Mouse (Mus musculus): ENCODE results near the gene Prdm10. TPM values are rescaled to one million over a fixed set of nuclear protein-coding genes. Genes with fewer than 3 reads are reported as not detected.
A peak's percentile ranks its signal among the peaks of the same experiment; 100 is the strongest.

The Prdm10 gene
- polyA plus RNA-seq, 1 experiment from 2014 or later, result 5.4 TPM

DNA sequence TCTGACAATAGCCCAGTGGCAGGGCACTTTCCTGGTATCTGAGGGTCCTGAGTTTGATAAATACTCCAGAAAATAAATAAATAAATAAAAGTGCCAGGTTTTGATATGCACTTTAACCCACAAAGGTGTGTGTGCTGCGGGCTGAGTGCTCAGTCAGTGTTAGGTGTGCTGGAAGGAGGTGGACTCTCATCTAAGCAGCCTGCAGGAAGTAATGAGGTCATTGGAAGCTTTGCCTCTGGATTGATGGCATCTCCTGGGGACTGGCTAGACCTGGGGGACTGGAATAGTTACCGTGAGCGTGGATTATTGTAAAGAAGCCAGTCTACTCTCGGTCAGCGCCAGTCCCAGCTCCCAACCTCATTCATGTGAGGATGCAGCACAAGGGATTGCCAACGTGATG lies 33.9 kb upstream of the Prdm10 start:
- WGBS, result 62% methylated on average over 6 of the region's 6 CpGs
- peak; percentile 72; the same call in 1 of the 2 replicates for ATAC-seq (ENCODE audit: insufficient number of reproducible peaks, low FRiP score, low TSS enrichment, low read depth)
- no peak overlapping the region for H3K4me3 ChIP-seq (replicated peaks)

DNA sequence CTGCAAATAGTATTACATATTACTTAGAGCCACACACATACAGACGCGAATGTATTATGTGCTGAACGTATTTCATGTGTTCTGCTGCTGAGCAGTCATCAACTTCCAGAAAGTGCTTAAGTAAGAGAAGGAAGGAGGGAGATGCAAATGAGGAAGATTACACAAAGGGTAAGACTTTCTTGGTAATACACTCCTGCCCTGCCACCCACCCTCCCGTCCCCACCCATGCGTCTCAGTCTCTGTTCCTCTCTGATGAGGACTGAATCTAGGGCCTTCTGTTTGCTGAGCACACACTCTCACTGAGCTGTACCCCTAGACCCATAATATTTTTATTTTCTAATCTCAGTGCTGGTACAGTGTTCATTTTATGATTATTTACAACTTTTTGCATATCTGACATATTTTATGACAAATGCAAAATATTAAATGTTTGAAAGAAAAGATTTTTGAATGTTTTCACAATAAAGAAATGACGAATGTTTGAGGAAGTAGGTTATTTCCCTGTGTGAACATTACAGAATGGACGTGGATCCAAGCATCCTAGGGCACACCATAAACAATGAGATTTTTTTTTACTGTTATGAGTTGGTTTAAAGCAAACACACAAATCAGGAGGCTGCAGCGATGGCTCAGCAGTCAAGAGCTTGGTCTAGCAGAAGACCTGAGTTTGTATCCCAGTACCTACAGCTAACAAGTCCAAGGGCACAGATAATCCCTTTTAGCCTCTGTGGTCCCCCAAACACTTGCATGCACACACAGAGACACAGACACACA lies 32.7 kb upstream of the Prdm10 start:
- Histone ChIP-seq H3K27me3 (no peaks in the 10 kb centered on the region), H3K4me1 (no peaks in the 10 kb centered on the region), H3K9me3 (replicated peaks) (no peaks in the 10 kb centered on the region), H3K4me2 (replicated peaks) (no peak overlapping the region), H3K27ac (replicated peaks) (no peak overlapping the region), H3K4me3 (replicated peaks) (no peak overlapping the region), H3K36me3 (no peaks in the 10 kb centered on the region), H3K9ac (no peak overlapping the region)
- WGBS, result 74% methylated on average over 8 of the region's 8 CpGs
- no peak for ATAC-seq (ENCODE audit: insufficient number of reproducible peaks, low FRiP score, low TSS enrichment, low read depth)

More for the DNA sequence above, 33.9 kb upstream of the Prdm10 start:
- no peaks in the 10 kb centered on the region for H3K36me3 ChIP-seq
- no peaks in the 10 kb centered on the region for H3K9me3 ChIP-seq (replicated peaks)
- no peak overlapping the region for H3K27ac ChIP-seq (replicated peaks)
- no peak overlapping the region for H3K9ac ChIP-seq
- no peak overlapping the region for H3K4me2 ChIP-seq (replicated peaks)
- no peaks in the 10 kb centered on the region for H3K4me1 ChIP-seq
- no peaks in the 10 kb centered on the region for H3K27me3 ChIP-seq

DNA sequence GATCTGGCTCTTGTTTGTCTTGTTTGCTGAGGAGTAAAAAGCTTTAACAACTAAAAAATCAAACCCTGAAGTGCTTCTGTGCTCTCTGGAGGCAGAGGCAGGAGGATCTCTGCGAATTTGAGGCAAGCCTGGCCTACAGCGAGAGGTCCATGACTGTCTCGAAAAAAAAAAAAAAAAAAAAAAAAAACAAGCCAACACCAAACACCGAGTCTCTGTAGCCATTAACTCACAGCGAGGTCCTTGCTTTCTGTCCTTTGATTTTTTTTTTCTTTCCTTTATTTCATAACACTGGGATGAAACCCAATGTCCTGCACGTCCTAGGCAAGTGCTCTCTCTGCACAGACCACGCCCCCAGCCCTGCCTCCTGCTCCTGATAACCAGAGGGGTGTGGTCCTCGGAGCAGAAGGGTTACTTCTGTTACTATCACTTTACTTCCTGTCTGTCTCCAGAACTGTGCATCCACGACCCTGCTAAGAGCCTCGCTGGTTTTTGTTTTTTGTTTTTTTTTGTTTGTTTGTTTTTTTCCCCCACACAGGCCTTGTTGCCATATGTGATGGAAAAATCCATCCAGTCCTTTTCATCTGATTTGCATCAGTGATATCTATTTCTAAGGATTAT lies 28.0 kb upstream of the Prdm10 start:
- H3K4me3 ChIP-seq (replicated peaks), result no peak overlapping the region
- no peaks in the 10 kb centered on the region for H3K4me1 ChIP-seq
- no peaks in the 10 kb centered on the region for H3K36me3 ChIP-seq
- H3K9ac ChIP-seq, result no peak overlapping the region
- H3K4me2 ChIP-seq (replicated peaks), result no peak overlapping the region
- H3K27me3 ChIP-seq, result no peaks in the 10 kb centered on the region
- ATAC-seq (ENCODE audit: insufficient number of reproducible peaks, low FRiP score, low TSS enrichment, low read depth), result no peak
- WGBS, result 69% methylated on average over 10 of the region's 10 CpGs
- no peaks in the 10 kb centered on the region for H3K9me3 ChIP-seq (replicated peaks)
- H3K27ac ChIP-seq (replicated peaks), result no peak overlapping the region

DNA sequence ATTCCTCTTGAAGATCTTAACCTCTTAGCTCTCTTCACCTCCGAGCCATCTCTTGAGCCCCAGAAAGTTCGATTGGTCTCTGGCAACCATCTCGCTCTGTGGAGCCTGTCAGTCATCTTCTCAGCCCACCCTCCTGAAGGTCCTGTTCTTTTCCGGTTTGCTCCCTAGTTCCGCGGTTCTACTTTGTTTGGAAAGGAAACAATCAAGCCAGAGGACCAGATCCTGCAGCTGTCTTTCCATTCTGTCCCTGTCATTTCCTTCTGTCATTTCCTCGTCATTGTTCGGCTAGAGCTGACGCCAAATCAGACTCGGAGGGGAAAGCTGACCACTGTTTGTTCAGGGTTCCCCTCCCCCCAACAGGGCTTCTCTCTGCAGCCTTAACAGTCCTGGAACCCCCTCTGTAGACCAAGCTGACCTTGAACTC lies 27.0 kb upstream of the Prdm10 start:
- H3K9ac ChIP-seq, result no peak overlapping the region
- no peak for ATAC-seq (ENCODE audit: insufficient number of reproducible peaks, low FRiP score, low TSS enrichment, low read depth)
- WGBS, result 43% methylated on average over 10 of the region's 10 CpGs
- no peaks in the 10 kb centered on the region for H3K27me3 ChIP-seq
- H3K4me1 ChIP-seq, result no peaks in the 10 kb centered on the region
- H3K4me2 ChIP-seq (replicated peaks), result 0 out of 2 replicates have a peak overlapping the region, but pooled peaks have one; percentile 6
- no peaks in the 10 kb centered on the region for H3K9me3 ChIP-seq (replicated peaks)
- H3K27ac ChIP-seq (replicated peaks), result no peak overlapping the region
- no peak overlapping the region for H3K4me3 ChIP-seq (replicated peaks)
- no peaks in the 10 kb centered on the region for H3K36me3 ChIP-seq

DNA sequence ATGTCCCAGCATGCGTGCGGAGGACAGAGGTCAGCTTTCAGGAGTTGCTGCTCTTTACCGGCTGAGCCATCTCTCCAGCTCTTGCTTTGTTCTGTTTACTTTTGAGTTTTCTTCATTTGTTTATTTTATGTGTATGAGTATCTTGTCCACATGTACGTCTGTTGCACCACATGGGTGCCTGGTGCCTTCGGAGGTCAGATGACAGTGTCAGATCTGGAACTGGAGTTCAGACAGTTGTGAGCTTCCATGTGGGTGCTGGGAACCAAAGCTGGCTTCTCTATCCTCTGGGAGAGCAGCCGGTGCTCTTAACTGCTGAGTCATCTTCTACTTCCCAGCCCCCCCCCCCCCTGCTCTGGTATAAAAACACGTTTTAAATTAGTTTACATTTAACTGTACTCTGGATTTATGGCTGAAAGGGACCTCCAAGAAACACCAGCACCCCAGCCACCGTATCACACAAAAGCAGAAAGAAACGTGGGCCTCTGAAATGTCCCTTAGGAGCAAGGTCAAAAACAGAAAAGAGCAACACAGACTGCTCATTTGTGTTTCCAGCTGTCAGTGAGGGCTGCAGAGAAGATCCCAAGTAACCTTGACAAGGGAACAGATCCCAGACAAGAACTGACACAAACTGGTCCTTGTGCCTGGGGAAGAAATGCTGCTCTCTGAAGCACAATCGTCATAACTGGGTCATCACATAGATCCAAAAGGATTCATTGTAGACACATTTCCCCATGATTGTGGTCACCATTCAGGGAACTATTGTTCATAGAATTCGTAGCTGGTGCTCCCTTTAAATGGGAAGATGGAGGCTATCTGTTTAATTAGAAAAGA lies 26.3 kb upstream of the Prdm10 start:
- H3K4me2 ChIP-seq (replicated peaks), result no peak overlapping the region
- H3K27ac ChIP-seq (replicated peaks), result no peak overlapping the region
- H3K36me3 ChIP-seq, result no peaks in the 10 kb centered on the region
- H3K9me3 ChIP-seq (replicated peaks), result no peaks in the 10 kb centered on the region
- H3K9ac ChIP-seq, result no peak overlapping the region
- 62% methylated on average over 11 of the region's 11 CpGs for WGBS
- no peak overlapping the region for H3K4me3 ChIP-seq (replicated peaks)
- H3K27me3 ChIP-seq, result no peaks in the 10 kb centered on the region
- H3K4me1 ChIP-seq, result no peaks in the 10 kb centered on the region
- ATAC-seq (ENCODE audit: insufficient number of reproducible peaks, low FRiP score, low TSS enrichment, low read depth), result no peak

DNA sequence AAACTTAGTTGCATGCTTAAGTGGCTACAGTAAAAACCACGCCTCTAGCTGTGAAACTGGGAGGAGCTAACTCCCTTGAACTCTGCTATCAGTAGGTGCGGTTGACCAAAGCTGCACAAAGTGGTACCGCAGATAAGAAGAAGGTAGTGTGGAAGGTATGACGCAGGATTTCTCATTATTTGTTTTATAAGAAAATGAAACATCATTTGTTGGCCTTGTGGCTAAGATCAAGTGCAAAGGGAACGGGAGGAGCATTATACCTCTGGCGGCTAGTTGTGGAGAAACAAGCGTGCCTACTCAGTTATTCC lies 25.7 kb upstream of the Prdm10 start:
- Histone ChIP-seq H3K4me3 (replicated peaks) (no peak overlapping the region), H3K9ac (no peak overlapping the region), H3K9me3 (replicated peaks) (no peaks in the 10 kb centered on the region), H3K27ac (replicated peaks) (no peak overlapping the region), H3K4me1 (no peaks in the 10 kb centered on the region), H3K36me3 (no peaks in the 10 kb centered on the region), H3K4me2 (replicated peaks) (no peak overlapping the region), H3K27me3 (no peaks in the 10 kb centered on the region)
- no peak for ATAC-seq (ENCODE audit: insufficient number of reproducible peaks, low FRiP score, low TSS enrichment, low read depth)
- 92% methylated on average over 7 of the region's 7 CpGs for WGBS

DNA sequence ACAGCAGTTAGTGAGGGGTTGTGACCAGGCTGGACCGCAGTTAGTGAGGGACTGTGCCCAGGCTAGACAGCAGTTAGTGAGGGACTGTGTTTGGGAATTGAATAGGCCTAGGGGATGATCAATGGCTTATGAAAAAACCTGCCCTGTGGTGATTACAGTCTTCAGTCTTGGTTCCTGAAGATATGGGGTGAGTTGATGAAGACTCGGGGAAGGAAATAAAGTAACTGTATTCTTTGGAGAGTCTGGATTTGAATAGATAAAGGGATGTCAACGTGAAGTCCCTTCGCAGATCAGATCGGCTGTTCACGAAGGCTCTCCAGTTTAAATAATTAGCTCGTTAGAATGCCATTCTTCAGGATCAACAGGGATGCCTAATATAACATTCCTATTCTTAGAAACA lies 24.4 kb upstream of the Prdm10 start:
- H3K27me3 ChIP-seq, result no peaks in the 10 kb centered on the region
- WGBS, result 85% methylated on average over 7 of the region's 7 CpGs
- no peak overlapping the region for H3K4me2 ChIP-seq (replicated peaks)
- no peak for ATAC-seq (ENCODE audit: insufficient number of reproducible peaks, low FRiP score, low TSS enrichment, low read depth)
- H3K9ac ChIP-seq, result no peak overlapping the region
- H3K36me3 ChIP-seq, result no peaks in the 10 kb centered on the region
- no peaks in the 10 kb centered on the region for H3K9me3 ChIP-seq (replicated peaks)
- no peak overlapping the region for H3K27ac ChIP-seq (replicated peaks)
- no peaks in the 10 kb centered on the region for H3K4me1 ChIP-seq
- H3K4me3 ChIP-seq (replicated peaks), result no peak overlapping the region

DNA sequence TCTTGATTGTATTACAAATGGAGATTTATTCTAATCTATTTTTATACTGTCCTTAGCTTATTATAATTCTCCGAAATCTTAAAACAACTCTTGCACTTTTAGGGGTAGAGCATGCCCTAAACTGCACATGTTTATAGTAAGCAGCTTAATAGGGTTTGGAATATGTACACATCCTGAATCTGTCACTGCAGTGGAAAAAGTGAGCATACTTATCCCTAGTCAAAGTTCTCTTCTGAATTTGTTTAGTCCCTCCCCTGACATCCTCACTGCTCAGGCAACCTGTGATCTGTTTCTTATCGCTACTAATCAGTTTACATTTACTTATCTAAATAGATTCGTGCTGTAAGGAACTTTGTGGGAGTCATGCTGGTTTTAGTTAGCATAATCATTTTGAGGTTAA lies 22.1 kb upstream of the Prdm10 start:
- 58% methylated on average over 3 of the region's 3 CpGs for WGBS
- Histone ChIP-seq H3K27ac (replicated peaks) (no peak overlapping the region), H3K4me1 (no peaks in the 10 kb centered on the region), H3K9ac (no peak overlapping the region), H3K27me3 (no peaks in the 10 kb centered on the region), H3K4me3 (replicated peaks) (no peak overlapping the region), H3K36me3 (no peaks in the 10 kb centered on the region), H3K9me3 (replicated peaks) (no peaks in the 10 kb centered on the region), H3K4me2 (replicated peaks) (no peak overlapping the region)
- no peak for ATAC-seq (ENCODE audit: insufficient number of reproducible peaks, low FRiP score, low TSS enrichment, low read depth)

DNA sequence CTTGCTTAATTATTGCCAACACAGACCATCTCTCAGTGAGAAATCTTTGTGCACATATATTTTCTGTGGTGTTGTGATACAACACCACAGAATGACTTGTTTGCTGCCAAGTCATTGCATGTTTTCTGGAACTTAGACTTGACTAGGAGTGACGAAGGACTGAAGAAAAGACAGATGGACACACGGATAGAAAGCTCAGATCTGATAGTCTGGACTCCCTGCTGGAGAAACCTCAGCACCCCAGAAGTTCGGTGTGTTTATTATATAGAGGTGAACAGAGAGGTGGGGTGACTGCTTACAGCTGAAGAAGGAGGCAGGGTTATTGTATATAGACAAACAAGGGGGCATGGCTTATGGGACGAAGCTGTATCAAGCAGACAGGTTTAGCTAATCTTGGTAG lies 20.1 kb upstream of the Prdm10 start:
- H3K4me2 ChIP-seq (replicated peaks), result no peak overlapping the region
- H3K27ac ChIP-seq (replicated peaks), result no peak overlapping the region
- H3K9ac ChIP-seq, result no peak overlapping the region
- no peaks in the 10 kb centered on the region for H3K9me3 ChIP-seq (replicated peaks)
- H3K27me3 ChIP-seq, result no peaks in the 10 kb centered on the region
- no peaks in the 10 kb centered on the region for H3K4me1 ChIP-seq
- no peaks in the 10 kb centered on the region for H3K36me3 ChIP-seq
- ATAC-seq (ENCODE audit: insufficient number of reproducible peaks, low FRiP score, low TSS enrichment, low read depth), result no peak
- H3K4me3 ChIP-seq (replicated peaks), result no peak overlapping the region
- WGBS, result 81% methylated on average over 4 of the region's 4 CpGs

DNA sequence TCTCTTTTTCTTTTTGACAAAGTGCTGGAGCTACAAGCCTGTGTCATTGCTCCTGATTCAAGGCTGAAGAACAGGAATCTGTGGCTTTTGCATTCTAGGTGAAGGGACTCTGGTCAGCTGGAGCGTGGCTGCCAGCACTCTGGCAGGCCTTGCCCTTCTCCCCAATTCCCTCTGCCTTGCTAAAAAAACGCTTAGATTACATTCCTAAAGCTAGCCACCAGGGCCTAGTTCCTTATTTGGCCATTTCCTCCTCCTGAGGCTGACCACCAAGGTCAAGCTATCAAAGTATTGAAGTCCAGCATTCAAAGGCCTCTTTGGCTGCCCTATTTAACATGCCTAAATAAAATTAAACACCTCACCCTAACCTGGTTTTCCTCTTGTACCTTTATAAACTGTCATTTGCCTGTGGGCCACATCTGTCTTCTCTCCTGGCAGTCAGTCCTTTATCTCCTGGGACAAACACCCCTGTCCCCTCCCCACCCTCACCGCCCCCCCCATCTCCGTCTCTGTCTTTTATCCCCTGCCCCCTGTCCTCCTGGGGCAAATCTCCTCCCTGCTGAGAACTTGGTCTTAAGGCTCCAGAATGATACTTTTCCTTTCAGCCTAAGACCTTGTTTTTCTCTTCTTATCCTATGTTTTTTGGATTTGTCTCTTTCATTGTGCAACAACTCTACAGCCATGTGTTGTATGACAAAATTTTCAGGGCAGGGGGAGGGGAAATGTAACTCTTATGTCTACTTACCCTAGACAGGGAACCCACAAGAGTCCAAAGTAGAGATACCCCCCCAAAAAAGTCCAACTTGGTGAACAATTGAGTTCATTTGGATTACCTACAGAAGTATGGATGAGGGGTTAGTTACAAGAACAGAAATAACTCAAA lies 17.9 kb upstream of the Prdm10 start:
- no peak overlapping the region for H3K27ac ChIP-seq (replicated peaks)
- no peak for ATAC-seq (ENCODE audit: insufficient number of reproducible peaks, low FRiP score, low TSS enrichment, low read depth)
- WGBS, result 46% methylated on average over 4 of the region's 4 CpGs

More for the DNA sequence above, 17.9 kb upstream of the Prdm10 start:
- H3K4me1 ChIP-seq, result peaks cover 8% of the 10 kb centered on the region
- H3K36me3 ChIP-seq, result no peaks in the 10 kb centered on the region
- no peak overlapping the region for H3K4me2 ChIP-seq (replicated peaks)
- H3K4me3 ChIP-seq (replicated peaks), result no peak overlapping the region
- H3K9me3 ChIP-seq (replicated peaks), result no peaks in the 10 kb centered on the region
- no peaks in the 10 kb centered on the region for H3K27me3 ChIP-seq
- H3K9ac ChIP-seq, result no peak overlapping the region
